Mouse (Mus musculus) heart, adult 9 months (tissue): Measurements from ENCODE around the gene Riox2.

Experiments
- DNase-seq, 2 experiments: peaks; one replicate each; pipeline ENCODE4 v3.0.0; 2022; ENCODE audit warnings: low spot score in 2 of 2

The Riox2 gene

DNA sequence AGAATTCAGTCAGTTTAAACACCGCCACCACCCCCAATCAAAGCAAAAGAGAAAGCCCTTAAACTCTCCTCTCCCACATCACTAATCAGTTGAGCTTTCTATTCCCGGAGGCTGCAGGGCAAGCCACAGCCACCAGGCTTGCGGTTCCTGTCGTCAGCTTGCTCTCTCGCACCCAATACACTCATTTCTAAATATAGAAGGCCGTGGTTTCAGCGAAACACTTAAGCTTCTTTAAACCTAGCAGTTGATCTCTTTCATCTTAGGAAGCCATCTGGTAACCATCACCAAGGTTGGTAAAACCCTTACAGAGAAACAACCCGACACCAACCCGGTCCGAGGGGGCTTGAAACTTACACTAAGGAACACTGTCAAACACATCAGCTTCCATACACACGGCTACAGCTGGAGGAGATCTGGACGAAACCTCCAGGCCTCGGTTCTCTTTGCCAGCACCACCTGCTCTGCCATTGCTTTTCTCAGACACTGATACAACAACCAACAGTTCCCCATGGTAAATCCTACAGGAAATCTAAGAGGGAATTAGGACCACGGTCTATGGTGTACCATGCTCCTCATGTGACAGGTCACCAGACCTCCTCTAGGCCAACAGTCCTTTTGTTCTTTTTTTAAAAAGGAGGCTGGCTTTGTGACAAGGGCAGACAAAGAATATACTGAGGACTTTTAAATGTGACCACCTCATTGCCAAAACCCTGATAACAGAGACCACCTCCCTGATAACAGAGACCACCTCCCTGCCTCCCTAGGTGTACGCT is 46.1 kb downstream of the Riox2 start:
- peak; percentile 39 to 65 for DNase-seq

DNA sequence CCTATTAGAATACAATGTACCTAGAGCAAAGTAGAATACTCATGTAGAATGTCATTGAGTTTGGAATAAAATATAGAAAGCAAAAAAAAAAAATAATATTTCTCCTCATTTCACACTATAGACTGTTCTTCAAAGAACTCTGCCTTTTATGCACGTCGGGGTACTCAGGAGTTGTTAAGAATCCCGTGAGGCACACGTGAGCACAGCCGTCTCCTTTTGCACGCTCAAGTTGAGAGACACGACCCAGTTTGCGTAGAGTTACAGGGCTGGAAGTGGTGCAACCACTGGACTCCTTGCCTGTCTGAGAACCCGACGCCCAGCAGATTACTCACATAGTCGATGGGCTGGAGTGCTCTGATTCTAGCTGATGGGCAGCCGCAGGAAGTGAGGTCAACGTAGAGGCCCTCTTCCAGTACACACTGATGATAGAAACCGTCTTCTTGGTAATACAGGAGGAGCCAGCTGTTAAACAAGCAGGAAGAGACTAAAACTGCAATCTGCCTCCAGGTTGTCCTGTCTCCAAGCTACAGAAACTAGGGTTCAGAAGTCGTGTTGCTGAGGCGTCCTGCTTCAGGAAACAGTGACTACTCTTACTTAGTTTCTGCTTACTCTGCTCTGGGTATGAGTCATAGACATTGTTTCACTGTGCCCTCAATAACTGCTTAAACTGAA is 50.3 kb downstream of the Riox2 start:
- DNase-seq, result no peak

DNA sequence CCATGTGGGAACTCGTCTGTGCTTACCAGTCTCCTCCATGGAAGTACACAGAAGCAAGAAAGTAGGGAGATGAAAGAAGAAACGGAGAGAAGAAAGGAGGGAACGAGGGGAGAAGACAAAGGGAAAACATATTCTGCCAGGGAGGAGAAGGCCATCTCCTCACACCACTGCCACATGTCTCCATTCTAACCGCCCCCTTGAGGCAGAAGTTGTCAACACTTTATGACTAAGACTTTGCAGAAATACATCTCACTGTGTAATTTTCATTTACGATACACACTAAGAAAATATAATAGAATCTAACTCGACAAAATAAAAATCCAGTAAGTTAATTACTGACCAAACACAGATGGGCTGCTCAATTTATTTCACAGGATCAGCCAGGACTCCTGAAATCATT is 55.4 kb downstream of the Riox2 start:
- no peak for DNase-seq

GRCm38 (mm10) chr16:59529570-59529969 is 58.0 kb downstream of the Riox2 start:
- DNase-seq, result no peak

GRCm38 (mm10) chr16:59531243-59531642 is 59.7 kb downstream of the Riox2 start:
- no peak for DNase-seq

DNA sequence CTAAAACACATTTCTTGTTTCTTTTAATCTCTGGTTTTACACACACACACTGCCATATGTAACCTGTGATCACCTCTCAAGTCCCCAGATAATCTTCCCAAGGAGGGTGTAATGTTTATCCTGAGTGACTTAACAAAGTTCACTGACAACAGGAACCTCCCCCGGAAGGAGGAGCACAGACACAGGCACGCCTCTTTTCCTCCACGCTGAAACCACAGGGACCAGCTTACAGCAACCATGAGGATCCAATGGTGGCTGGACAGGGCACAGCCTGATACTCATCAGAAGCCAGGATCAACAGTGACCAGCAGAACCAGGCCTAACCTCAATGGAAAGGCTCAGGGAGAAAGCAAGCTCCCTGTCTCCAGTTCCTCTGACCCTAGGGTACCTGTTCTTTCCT is 61.0 kb downstream of the Riox2 start:
- DNase-seq, result no peak

GRCm38 (mm10) chr16:59534349-59534748 is 62.8 kb downstream of the Riox2 start:
- DNase-seq, result peak; percentile 38 to 56

- no peak for DNase-seq
Observed at GRCm38 (mm10) chr16:59535673-59536072, 64.1 kb downstream of the Riox2 start.

- no peak for DNase-seq
Observed at GRCm38 (mm10) chr16:59540944-59541343, 69.4 kb downstream of the Riox2 start.

DNA sequence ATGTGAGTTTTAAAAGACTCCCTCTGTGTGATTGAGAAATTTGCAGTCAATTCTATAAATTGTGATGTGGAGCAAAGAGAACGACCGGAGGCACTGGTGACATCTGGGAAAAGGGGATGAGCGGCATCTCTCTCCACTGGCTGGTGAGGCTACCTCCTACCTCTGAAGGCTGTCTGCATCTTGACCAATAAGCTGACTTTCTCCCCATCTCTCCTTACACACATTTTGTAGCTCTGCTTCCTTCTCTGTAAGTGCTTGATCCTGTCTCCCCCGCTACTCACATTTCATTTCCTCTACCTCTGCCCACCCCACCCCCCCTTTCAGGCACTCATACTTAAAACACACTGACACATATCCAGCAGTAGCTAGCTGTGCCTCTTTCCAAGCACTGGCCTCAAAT is 69.8 kb downstream of the Riox2 start:
- DNase-seq, result no peak
